Mouse (Mus musculus) lung, embryonic 15.5 days (tissue): ENCODE data around the gene Amotl1. TPM values are rescaled to one million over a fixed set of nuclear protein-coding genes. Genes with fewer than 3 reads are reported as not detected.
"Not testable (repeated sequence)": the region's sequence is repeated elsewhere in the genome, so short reads cannot be mapped to it uniquely, and the experiment has no call there.

Experiments
- ATAC-seq: fragments of 200-750 bp; cut with Nextera tagmentation; 2 replicates; pipeline ENCODE4 v1.8.0; 2017; ENCODE audit warnings: moderate number of reproducible peaks, borderline replicate concordance; ENCODE audit not compliant: low FRiP score, low TSS enrichment; ENCODE audit errors: extremely low read depth
- H3K27ac ChIP-seq: fragments of 300-500 bp; sonication (generic); 2 replicates; pipeline ENCODE4 v1.5.1; 2015; ENCODE audit warnings: moderate library complexity, mild to moderate bottlenecking, inconsistent platforms
- H3K27me3 ChIP-seq: fragments of 300-500 bp; sonication (generic); 2 replicates; pipeline ENCODE4 v1.6.1; 2015; ENCODE audit warnings: inconsistent platforms
- H3K36me3 ChIP-seq: fragments of 300-500 bp; sonication (generic); 2 replicates; pipeline ENCODE4 v1.6.1; 2015; ENCODE audit warnings: inconsistent platforms
- H3K4me1 ChIP-seq: fragments of 300-500 bp; sonication (generic); 2 replicates; pipeline ENCODE4 v1.6.1; 2015; ENCODE audit warnings: inconsistent platforms
- H3K4me2 ChIP-seq: fragments of 300-500 bp; sonication (generic); 2 replicates; pipeline ENCODE4 v1.6.1; 2015; ENCODE audit warnings: inconsistent platforms, mild to moderate bottlenecking, moderate library complexity
- H3K4me3 ChIP-seq: fragments of 300-500 bp; sonication (generic); 2 replicates; pipeline ENCODE4 v1.5.1; 2015; ENCODE audit warnings: mild to moderate bottlenecking, inconsistent platforms
- H3K9ac ChIP-seq: fragments of 300-500 bp; sonication (generic); 2 replicates; pipeline ENCODE4 v1.6.1; 2015; ENCODE audit warnings: inconsistent platforms
- H3K9me3 ChIP-seq: fragments of 300-500 bp; sonication (generic); 2 replicates; pipeline ENCODE4 v1.6.1; 2016; ENCODE audit warnings: inconsistent platforms
- WGBS: fragments of 180-500 bp; shearing (Covaris S2); methylation state at CpG from one replicate; pipeline ENCODE4 v1.1.7; 2015; 5-methylcytosine and 5-hydroxymethylcytosine counted together
- polyA plus RNA-seq: library from polyadenylated mRNA; unstranded; fragments of >200 nt; fragmentation: Nextera tagmentation; extraction: Ambion mirVana; gene quantifications from 2 replicates; pipeline ENCODE4 v1.2.1, GENCODE M21; 2015

The Amotl1 gene
- polyA plus RNA-seq, 1 experiment from 2014 or later, result 19.1 TPM

GRCm38 (mm10) chr9:14596427-14596826 is 48.4 kb downstream of the Amotl1 start:
- WGBS, result 84% methylated on average over 5 of the region's 5 CpGs
- no peak overlapping the region for H3K4me2 ChIP-seq

GRCm38 (mm10) chr9:14595893-14596292 is 49.0 kb downstream of the Amotl1 start:
- no peak overlapping the region for H3K4me3 ChIP-seq
- WGBS, result 83% methylated on average over 3 of the region's 3 CpGs
- H3K27ac ChIP-seq, result no peak overlapping the region
- no peaks in the 10 kb centered on the region for H3K27me3 ChIP-seq
- H3K36me3 ChIP-seq, result peaks cover 33% of the 10 kb centered on the region
- no peaks in the 10 kb centered on the region for H3K4me1 ChIP-seq
- no peak overlapping the region for H3K9ac ChIP-seq
- no peak overlapping the region for H3K4me2 ChIP-seq
- no peaks in the 10 kb centered on the region for H3K9me3 ChIP-seq
- ATAC-seq, result no peak

More at GRCm38 (mm10) chr9:14596427-14596826, 48.4 kb downstream of the Amotl1 start:
- peaks cover 30% of the 10 kb centered on the region for H3K36me3 ChIP-seq
- H3K4me1 ChIP-seq, result no peaks in the 10 kb centered on the region
- H3K27ac ChIP-seq, result no peak overlapping the region
- no peaks in the 10 kb centered on the region for H3K27me3 ChIP-seq
- no peak overlapping the region for H3K4me3 ChIP-seq
- H3K9ac ChIP-seq, result no peak overlapping the region
- H3K9me3 ChIP-seq, result no peaks in the 10 kb centered on the region
- ATAC-seq, result no peak

GRCm38 (mm10) chr9:14593880-14594279 is 51.0 kb downstream of the Amotl1 start:
- Histone ChIP-seq H3K4me3 (no peak overlapping the region), H3K4me2 (no peak overlapping the region), H3K9me3 (no peaks in the 10 kb centered on the region), H3K27ac (no peak overlapping the region), H3K9ac (no peak overlapping the region), H3K36me3 (peaks cover 45% of the 10 kb centered on the region), H3K27me3 (no peaks in the 10 kb centered on the region), H3K4me1 (peaks cover 3% of the 10 kb centered on the region; the same call in 1 of the 2 replicates)
- ATAC-seq, result no peak
- 88% methylated on average over 4 of the region's 4 CpGs for WGBS

GRCm38 (mm10) chr9:14590666-14591065 is 54.2 kb downstream of the Amotl1 start:
- H3K36me3 ChIP-seq, result peaks cover 44% of the 10 kb centered on the region

GRCm38 (mm10) chr9:14588690-14589089 is 56.2 kb downstream of the Amotl1 start:
- Histone ChIP-seq H3K36me3 (peaks cover 34% of the 10 kb centered on the region), H3K27ac (no peak overlapping the region), H3K4me3 (no peak overlapping the region), H3K27me3 (no peaks in the 10 kb centered on the region), H3K9ac (no peak overlapping the region), H3K4me1 (peaks cover 11% of the 10 kb centered on the region), H3K9me3 (no peaks in the 10 kb centered on the region), H3K4me2 (no peak overlapping the region)
- 41% methylated on average over 4 of the region's 4 CpGs for WGBS
- no peak for ATAC-seq

More at GRCm38 (mm10) chr9:14590666-14591065, 54.2 kb downstream of the Amotl1 start:
- H3K27me3 ChIP-seq, result no peaks in the 10 kb centered on the region
- no peak for ATAC-seq
- no peak overlapping the region for H3K9ac ChIP-seq
- no peak overlapping the region for H3K27ac ChIP-seq
- H3K4me2 ChIP-seq, result no peak overlapping the region
- peaks cover 7% of the 10 kb centered on the region for H3K4me1 ChIP-seq
- no peaks in the 10 kb centered on the region for H3K9me3 ChIP-seq
- H3K4me3 ChIP-seq, result no peak overlapping the region
- WGBS, result 82% methylated on average over 7 of the region's 7 CpGs

GRCm38 (mm10) chr9:14585702-14586101 is 59.2 kb downstream of the Amotl1 start:
- H3K4me3 ChIP-seq, result no peak overlapping the region
- H3K36me3 ChIP-seq, result peaks cover 19% of the 10 kb centered on the region
- H3K9ac ChIP-seq, result no peak overlapping the region
- H3K4me1 ChIP-seq, result peaks cover 10% of the 10 kb centered on the region
- H3K9me3 ChIP-seq, result no peaks in the 10 kb centered on the region
- 36% methylated on average over 1 of the region's 1 CpGs for WGBS
- no peak for ATAC-seq
- H3K27me3 ChIP-seq, result no peaks in the 10 kb centered on the region
- H3K27ac ChIP-seq, result no peak overlapping the region
- no peak overlapping the region for H3K4me2 ChIP-seq

GRCm38 (mm10) chr9:14578960-14579359 is 65.9 kb downstream of the Amotl1 start:
- ATAC-seq, result no peak
- peaks cover 6% of the 10 kb centered on the region for H3K36me3 ChIP-seq
- no peak overlapping the region for H3K27ac ChIP-seq
- no peak overlapping the region for H3K9ac ChIP-seq
- H3K9me3 ChIP-seq, result no peaks in the 10 kb centered on the region
- 0 out of 2 replicates have a peak, but pooled peaks cover 3% of the 10 kb centered on the region for H3K4me1 ChIP-seq
- H3K4me2 ChIP-seq, result no peak overlapping the region
- no peak overlapping the region for H3K4me3 ChIP-seq
- 74% methylated on average over 4 of the region's 4 CpGs for WGBS
- no peaks in the 10 kb centered on the region for H3K27me3 ChIP-seq

GRCm38 (mm10) chr9:14576359-14576758 is 68.5 kb downstream of the Amotl1 start:
- ATAC-seq, H3K4me1 ChIP-seq: not testable (repeated sequence)
- H3K36me3 ChIP-seq, result peaks cover 12% of the 10 kb centered on the region; the same call in 1 of the 2 replicates

GRCm38 (mm10) chr9:14574760-14575399 is 70.0 kb downstream of the Amotl1 start:
- H3K36me3 ChIP-seq, result peaks cover 21% of the 10 kb centered on the region
- H3K27ac ChIP-seq, result 0 out of 2 replicates have a peak overlapping the region, but pooled peaks have one; percentile 30
- H3K4me2 ChIP-seq, result no peak overlapping the region
- no peak overlapping the region for H3K9ac ChIP-seq
- no peaks in the 10 kb centered on the region for H3K27me3 ChIP-seq
- H3K9me3 ChIP-seq, result no peaks in the 10 kb centered on the region
- WGBS, result 57% methylated on average over 12 of the region's 12 CpGs
- H3K4me1 ChIP-seq, result 0 out of 2 replicates have a peak, but pooled peaks cover 3% of the 10 kb centered on the region
- ATAC-seq, result peak; percentile 49; the same call in 1 of the 2 replicates
- H3K4me3 ChIP-seq, result no peak overlapping the region

More at GRCm38 (mm10) chr9:14576359-14576758, 68.5 kb downstream of the Amotl1 start:
- not testable (repeated sequence) for H3K4me2 ChIP-seq, H3K4me3 ChIP-seq, H3K9me3 ChIP-seq, H3K9ac ChIP-seq, H3K27me3 ChIP-seq, H3K27ac ChIP-seq
- WGBS, result 53% methylated on average over 2 of the region's 2 CpGs

- H3K9me3 ChIP-seq, result no peaks in the 10 kb centered on the region
- no peak overlapping the region for H3K9ac ChIP-seq
- no peak for ATAC-seq
- no peak overlapping the region for H3K4me2 ChIP-seq
- 78% methylated on average over 4 of the region's 4 CpGs for WGBS
- no peak overlapping the region for H3K27ac ChIP-seq
- H3K27me3 ChIP-seq, result no peaks in the 10 kb centered on the region
- H3K36me3 ChIP-seq, result peaks cover 44% of the 10 kb centered on the region
- no peaks in the 10 kb centered on the region for H3K4me1 ChIP-seq
- H3K4me3 ChIP-seq, result no peak overlapping the region
Measured at GRCm38 (mm10) chr9:14569175-14569975, 75.5 kb downstream of the Amotl1 start.

GRCm38 (mm10) chr9:14568487-14568886 is 76.4 kb downstream of the Amotl1 start:
- Histone ChIP-seq H3K36me3 (peaks cover 51% of the 10 kb centered on the region), H3K9ac (no peak overlapping the region), H3K9me3 (no peaks in the 10 kb centered on the region), H3K4me2 (no peak overlapping the region), H3K4me1 (no peaks in the 10 kb centered on the region), H3K4me3 (no peak overlapping the region), H3K27me3 (no peaks in the 10 kb centered on the region), H3K27ac (no peak overlapping the region)
- no peak for ATAC-seq
- 57% methylated on average over 2 of the region's 2 CpGs for WGBS

GRCm38 (mm10) chr9:14564486-14564885 is 80.4 kb downstream of the Amotl1 start:
- peaks cover 51% of the 10 kb centered on the region for H3K36me3 ChIP-seq
- no peak overlapping the region for H3K4me3 ChIP-seq
- no peak overlapping the region for H3K9ac ChIP-seq
- H3K4me1 ChIP-seq, result no peaks in the 10 kb centered on the region
- WGBS, result 83% methylated on average over 3 of the region's 3 CpGs
- no peak overlapping the region for H3K4me2 ChIP-seq
- no peak overlapping the region for H3K27ac ChIP-seq
- ATAC-seq, result no peak
- no peaks in the 10 kb centered on the region for H3K9me3 ChIP-seq
- no peaks in the 10 kb centered on the region for H3K27me3 ChIP-seq
